8 mouse cellular contexts compared by ENCODE assay signal in genomic region chr8:105289805-105290460, GRCm38 (mm10). TPM values are rescaled to one million over a fixed set of nuclear protein-coding genes. Genes with fewer than 3 reads are reported as not detected.
DNase-seq lines count a peak whose midpoint lies in the region; ATAC-seq and TF ChIP-seq lines count a peak whose summit lies in the region.

Gene 4931428F04Rik, minus strand, starts transcription at chr8:105289864.

- H3K27me3 ChIP-seq in heart, embryonic 11.5 days (ENCODE audit: control insufficient read depth, insufficient read depth, low read length) = peaks cover 16% of the 10 kb centered on the region
- peaks cover 42% of the 10 kb centered on the region for H3K27me3 ChIP-seq in erythroblast, embryonic 14.5 days (ENCODE audit: control insufficient read depth)
- peaks cover 13% of the 10 kb centered on the region for H3K27me3 ChIP-seq in intestine, embryonic 16.5 days (replicated peaks; ENCODE audit: control insufficient read depth, insufficient read depth, low read length)
- H3K27me3 ChIP-seq in liver, adult 2 months (ENCODE audit: control insufficient read depth, insufficient read depth, low read length) = no peaks in the 10 kb centered on the region

- WGBS in heart, embryonic 11.5 days (ENCODE audit: insufficient replicate concordance) = 1% methylated on average over 41 of the region's 43 CpGs
- 5% methylated on average over 43 of the region's 43 CpGs for WGBS in bone marrow, adult 2 months
- 1% methylated on average over 43 of the region's 43 CpGs for WGBS in intestine, embryonic 16.5 days
- WGBS in liver, adult 2 months = 12% methylated on average over 43 of the region's 43 CpGs

- peak within 1 kb of the TSS; percentile 92 for H3K4me2 ChIP-seq in heart, embryonic 11.5 days
- peak within 1 kb of the TSS; percentile 93 for H3K4me2 ChIP-seq in intestine, embryonic 16.5 days (ENCODE audit: low read depth, low read length)

- no peaks in the 10 kb centered on the region; the same call in 1 of the 2 replicates for H3K36me3 ChIP-seq in heart, embryonic 11.5 days (ENCODE audit: control insufficient read depth, insufficient read depth, low read length)
- H3K36me3 ChIP-seq in erythroblast, embryonic 14.5 days (ENCODE audit: control insufficient read depth) = no peaks in the 10 kb centered on the region; the same call in 1 of the 2 replicates
- H3K36me3 ChIP-seq in intestine, embryonic 16.5 days (ENCODE audit: control insufficient read depth, insufficient read depth, low read length) = no peaks in the 10 kb centered on the region
- no peaks in the 10 kb centered on the region for H3K36me3 ChIP-seq in liver, adult 2 months (ENCODE audit: control insufficient read depth, insufficient read depth, low read length)

- TF ChIP-seq POLR2A in bone marrow, adult 2 months (IDR thresholded peaks at IDR 0.05; ENCODE audit: borderline replicate concordance, control insufficient read depth, low read depth, low read length) = no peak
- TF ChIP-seq POLR2A in liver, adult 2 months (IDR thresholded peaks at IDR 0.05; ENCODE audit: extremely low read depth, insufficient read depth, low read length) = no peak

- peak within 1 kb of the TSS; percentile 51 for H3K4me3 ChIP-seq in heart, embryonic 11.5 days (ENCODE audit: low read depth, low read length)
- peak within 1 kb of the TSS; percentile 80 for H3K4me3 ChIP-seq in bone marrow, adult 2 months (replicated peaks; ENCODE audit: control insufficient read depth, low read depth, low read length)
- H3K4me3 ChIP-seq in erythroblast, embryonic 14.5 days (replicated peaks) = peak within 1 kb of the TSS; percentile 64
- H3K4me3 ChIP-seq in intestine, embryonic 16.5 days (ENCODE audit: low read length) = peak within 1 kb of the TSS; percentile 59
- peak within 1 kb of the TSS; percentile 77 for H3K4me3 ChIP-seq in liver, adult 2 months (ENCODE audit: insufficient read depth, low read depth, low read length)

- H3K4me1 ChIP-seq in heart, embryonic 11.5 days (ENCODE audit: control insufficient read depth, insufficient read depth, low read length) = peaks cover 20% of the 10 kb centered on the region
- peaks cover 4% of the 10 kb centered on the region for H3K4me1 ChIP-seq in bone marrow, adult 2 months (ENCODE audit: control insufficient read depth, insufficient read depth, low read length)
- H3K4me1 ChIP-seq in erythroblast, embryonic 14.5 days (ENCODE audit: control insufficient read depth) = peaks cover 29% of the 10 kb centered on the region
- peaks cover 21% of the 10 kb centered on the region for H3K4me1 ChIP-seq in intestine, embryonic 16.5 days (ENCODE audit: control insufficient read depth, insufficient read depth, low read length)
- peaks cover 8% of the 10 kb centered on the region; the same call in 1 of the 2 replicates for H3K4me1 ChIP-seq in liver, adult 2 months (ENCODE audit: control insufficient read depth, insufficient read depth, low read length)

- peak within 1 kb of the TSS; percentile 57; the same call in 1 of the 2 replicates for H3K27ac ChIP-seq in heart, embryonic 11.5 days (ENCODE audit: low read depth, low read length)
- peak within 1 kb of the TSS; percentile 51 for H3K27ac ChIP-seq in bone marrow, adult 2 months (ENCODE audit: control insufficient read depth, insufficient read depth, low read depth, low read length, poor library complexity)
- H3K27ac ChIP-seq in intestine, embryonic 16.5 days (ENCODE audit: low read length) = peak within 1 kb of the TSS; percentile 23; the same call in 1 of the 2 replicates
- no peak within 1 kb of the TSS for H3K27ac ChIP-seq in liver, adult 2 months (replicated peaks; ENCODE audit: insufficient read depth, low read depth, low read length)

- H3K9ac ChIP-seq in heart, embryonic 11.5 days (ENCODE audit: low read depth, low read length) = peak within 1 kb of the TSS; percentile 72
- H3K9ac ChIP-seq in intestine, embryonic 16.5 days (ENCODE audit: low read depth, low read length) = peak within 1 kb of the TSS; percentile 64
- H3K9ac ChIP-seq in liver, adult 2 months (ENCODE audit: low read depth, low read length) = peak within 1 kb of the TSS; percentile 63

- no peaks in the 10 kb centered on the region for H3K79me2 ChIP-seq in liver, adult 2 months (ENCODE audit: control insufficient read depth, insufficient read depth, low read length)

- TF ChIP-seq CTCF in bone marrow, adult 2 months (IDR thresholded peaks at IDR 0.05; ENCODE audit: control insufficient read depth, insufficient read depth, low read length) = peak; percentile 57; the same call in 1 of the 2 replicates
- TF ChIP-seq CTCF in liver, adult 2 months (IDR thresholded peaks at IDR 0.05; ENCODE audit: low read depth, low read length) = peak; percentile 64

- H3K9me3 ChIP-seq in heart, embryonic 11.5 days (replicated peaks; ENCODE audit: control insufficient read depth, low read length) = no peaks in the 10 kb centered on the region
- no peaks in the 10 kb centered on the region for H3K9me3 ChIP-seq in erythroblast, embryonic 14.5 days (ENCODE audit: control insufficient read depth, low read length)
- no peaks in the 10 kb centered on the region for H3K9me3 ChIP-seq in intestine, embryonic 16.5 days (ENCODE audit: control insufficient read depth, low read length)

- ATAC-seq in heart, embryonic 11.5 days (replicated peaks; ENCODE audit: insufficient number of reproducible peaks, low FRiP score, low TSS enrichment) = no peak
- peak; percentile 17 for ATAC-seq in intestine, embryonic 16.5 days
- 0 out of 2 replicates have a peak, but pooled peaks have one; percentile 1 for ATAC-seq in monocyte, adult 5-6 weeks (replicated peaks; ENCODE audit: insufficient number of reproducible peaks, low FRiP score, low TSS enrichment, poor library complexity, severe bottlenecking)

- no peak for DNase-seq in heart, adult 8-10 months (ENCODE audit: low spot score)
- DNase-seq in liver, adult 2 months (ENCODE audit: extremely low read depth, low read depth, low spot score) = no peak
- DNase-seq in thymus, postnatal 4 days = peak; percentile 77

RNA-seq across cellular contexts. Expression of gene 4931428F04Rik, which starts in this region (rescaled TPM):
- 4.5 and 6.7 TPM in 2 replicates for polyA plus RNA-seq in heart, embryonic 11.5 days (2014; fragmentation: Nextera tagmentation; extraction: Ambion mirVana)
- 1 to 10 TPM; 1.1 to 1.6 (median 1.5) TPM for total RNA-seq in heart, adult 8-10 months (2022)
- 1.5 and 2.2 TPM in 2 replicates for polyA plus RNA-seq in bone marrow, adult 2 months (2011; ENCODE audit: insufficient read depth, insufficient read length, low replicate concordance, missing spikeins)
- 0.01 and 0.09 TPM in 2 replicates for polyA plus RNA-seq in erythroblast, embryonic 14.5 days (2012)
- polyA plus RNA-seq in intestine, embryonic 16.5 days (2015; fragmentation: Nextera tagmentation; extraction: Ambion mirVana) = 6.7 and 7.2 TPM in 2 replicates
- 0.46 and 1.0 TPM in 2 replicates for total RNA-seq in liver, adult 2 months (2014; rRNA removed)
- 0.92 and 1.7 TPM in 2 replicates for polyA plus RNA-seq in liver, adult 2 months (2012; rRNA removed)
- 0.64 to 1.3 TPM in 2 of 3 replicates, not detected in the other for total RNA-seq in monocyte, adult 5-6 weeks (2017)
